Mouse (Mus musculus) bone marrow macrophage, adult 2 months (primary cell): ENCODE data around the gene Ifna15. TPM values are rescaled to one million over a fixed set of nuclear protein-coding genes. Genes with fewer than 3 reads are reported as not detected.

Experiments used
- H3K27ac ChIP-seq: 2 replicates; pipeline ENCODE4 v1.5.1; 2012; ENCODE audit warnings: low read depth, low read length; ENCODE audit not compliant: insufficient read depth
- H3K4me1 ChIP-seq: 2 replicates; pipeline ENCODE4 v1.6.1; 2012; ENCODE audit warnings: low read length; ENCODE audit not compliant: control insufficient read depth, insufficient read depth
- H3K4me3 ChIP-seq: 2 replicates; pipeline ENCODE4 v1.5.1; 2012; ENCODE audit warnings: mild to moderate bottlenecking, low read length, moderate library complexity; ENCODE audit not compliant: insufficient read depth
- CTCF ChIP-seq: IDR thresholded peaks from 2 replicates; pipeline ENCODE4 v1.5.1; 2012; ENCODE audit warnings: low read depth, mild to moderate bottlenecking, low read length, moderate library complexity
- POLR2A ChIP-seq: IDR thresholded peaks from 2 replicates; pipeline ENCODE4 v1.6.1; 2012; ENCODE audit warnings: mild to moderate bottlenecking, low read depth, low read length, borderline replicate concordance
- polyA plus RNA-seq: library from polyadenylated mRNA; stranded (reverse); fragments of >200 nt; gene quantifications from 2 replicates; pipeline ENCODE4 v1.2.4, GENCODE M21; 2012; ENCODE audit not compliant: missing spikeins, insufficient read depth, insufficient read length

Gene Ifna15
- polyA plus RNA-seq, 1 experiment, result not detected

DNA sequence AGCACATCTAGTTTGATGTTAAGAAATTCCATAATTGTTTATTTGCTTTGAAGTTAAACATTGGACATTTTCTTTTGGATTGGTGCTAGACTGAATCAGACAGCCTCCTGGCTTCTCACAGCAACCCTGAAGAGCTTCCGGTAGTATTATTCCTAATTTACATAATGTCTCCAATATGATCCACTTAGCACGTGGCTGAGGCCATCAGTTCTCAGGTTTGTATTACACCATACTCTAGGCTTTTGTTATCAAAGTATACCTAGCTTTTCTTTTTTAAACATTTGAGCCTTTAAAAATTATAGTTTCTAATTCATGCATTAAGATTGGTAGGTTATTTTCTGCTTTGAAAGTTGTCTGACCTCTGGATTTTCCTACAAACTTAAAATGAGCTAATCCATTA is 42.8 kb downstream of the Ifna15 start:
- TF ChIP-seq POLR2A (no peak), CTCF (no peak)
- Histone ChIP-seq H3K27ac (peak overlapping the region; percentile 54; the same call in 1 of the 2 replicates), H3K4me3 (peak overlapping the region; percentile 52), H3K4me1 (peaks cover 15% of the 10 kb centered on the region)

DNA sequence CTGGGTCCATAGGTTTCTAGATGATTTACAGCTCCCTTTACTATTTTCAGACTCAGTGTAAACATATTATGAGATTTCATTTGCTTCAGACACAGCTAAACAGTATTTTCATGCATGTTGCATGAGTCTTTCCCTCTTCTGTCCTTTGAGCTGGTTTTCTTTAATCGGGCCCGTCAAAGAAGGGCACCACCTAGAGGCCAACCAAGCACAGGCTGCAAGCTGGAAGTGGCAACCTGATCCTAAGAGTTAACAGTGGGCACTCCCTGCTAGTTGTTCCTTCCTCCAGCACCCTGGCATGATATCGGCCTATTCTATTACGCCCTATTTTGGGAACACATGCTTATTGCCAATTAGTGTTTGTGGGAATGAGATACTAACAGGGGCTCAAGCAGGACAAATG is 43.6 kb downstream of the Ifna15 start:
- peaks cover 15% of the 10 kb centered on the region for H3K4me1 ChIP-seq
- H3K27ac ChIP-seq, result no peak overlapping the region
- TF ChIP-seq POLR2A (no peak), CTCF (peak; percentile 80)
- no peak overlapping the region for H3K4me3 ChIP-seq

DNA sequence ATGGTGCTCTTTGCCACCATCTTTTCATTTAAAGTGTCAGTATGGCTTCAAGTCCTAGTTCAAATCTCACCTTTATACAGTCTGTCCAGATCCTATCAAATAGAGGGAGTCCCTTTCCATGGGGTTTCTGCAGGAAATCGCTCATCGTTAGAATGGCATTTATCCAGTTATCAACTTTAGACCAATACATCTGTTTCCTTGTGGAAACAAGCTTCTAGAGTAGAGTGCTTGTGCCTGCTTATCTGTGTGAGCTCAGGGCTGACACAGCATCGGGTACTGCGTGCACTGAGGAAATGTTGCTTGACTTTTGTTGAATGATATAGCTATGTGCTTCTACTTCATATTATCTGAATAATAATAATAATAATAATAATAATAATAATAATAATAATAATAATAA is 44.3 kb downstream of the Ifna15 start:
- TF ChIP-seq POLR2A, result no peak
- H3K4me1 ChIP-seq, result peaks cover 15% of the 10 kb centered on the region
- H3K4me3 ChIP-seq, result no peak overlapping the region
- H3K27ac ChIP-seq, result no peak overlapping the region

Other genes with a start within 250 kb of the Ifna15 start
- 121 and 136 TPM in 2 replicates for gene Hacd4, start 119.3 kb downstream of the Ifna15 start, polyA plus RNA-seq
- gene Ifnb1, start 35.5 kb downstream of the Ifna15 start, polyA plus RNA-seq, result not detected in 2 replicates
- not detected in 2 replicates for gene Ifna14, start 13.6 kb upstream of the Ifna15 start, polyA plus RNA-seq
- gene Ifna9, start 34.1 kb upstream of the Ifna15 start, polyA plus RNA-seq, result not detected in 2 replicates
- not detected in 2 replicates for gene Ifna12, start 45.1 kb upstream of the Ifna15 start, polyA plus RNA-seq
- gene C87499, start 76.2 kb upstream of the Ifna15 start, polyA plus RNA-seq, result not detected in 2 replicates
- not detected in 2 replicates for gene Ifna13, start 86.2 kb upstream of the Ifna15 start, polyA plus RNA-seq
- gene Ifna16, start 118.7 kb upstream of the Ifna15 start, polyA plus RNA-seq, result not detected in 2 replicates
- not detected in 2 replicates for gene Ifna2, start 125.7 kb upstream of the Ifna15 start, polyA plus RNA-seq
- not detected in 2 replicates for gene Ifnab, start 133.1 kb upstream of the Ifna15 start, polyA plus RNA-seq
- gene Gm26566, start 163.6 kb upstream of the Ifna15 start, polyA plus RNA-seq, result not detected in 2 replicates
- 60.5 and 64.8 TPM in 2 replicates for gene Klhl9, start 164.2 kb upstream of the Ifna15 start, polyA plus RNA-seq
- not detected in 2 replicates for gene Gm13271, start 196.6 kb upstream of the Ifna15 start, polyA plus RNA-seq
- gene Gm13283, start 201.9 kb upstream of the Ifna15 start, polyA plus RNA-seq, result not detected in 2 replicates
- gene Gm13290, start 215.6 kb upstream of the Ifna15 start, polyA plus RNA-seq, result not detected in 2 replicates
- not detected in 2 replicates for gene Gm13289, start 218.7 kb upstream of the Ifna15 start, polyA plus RNA-seq
- gene Gm13272, start 221.6 kb upstream of the Ifna15 start, polyA plus RNA-seq, result not detected in 2 replicates
- not detected in 2 replicates for gene Ifnz, start 223.9 kb upstream of the Ifna15 start, polyA plus RNA-seq
- not detected in 2 replicates for gene Gm13276, start 227.5 kb upstream of the Ifna15 start, polyA plus RNA-seq
- not detected in 2 replicates for gene Gm13277, start 230.4 kb upstream of the Ifna15 start, polyA plus RNA-seq
- not detected in 2 replicates for gene Gm13278, start 233.3 kb upstream of the Ifna15 start, polyA plus RNA-seq
- gene Gm13275, start 236.2 kb upstream of the Ifna15 start, polyA plus RNA-seq, result not detected in 2 replicates
- gene Gm13279, start 239.2 kb upstream of the Ifna15 start, polyA plus RNA-seq, result not detected in 2 replicates
- not detected in 2 replicates for gene Gm13285, start 241.4 kb upstream of the Ifna15 start, polyA plus RNA-seq
- not detected in 2 replicates for gene Gm13287, start 245.0 kb upstream of the Ifna15 start, polyA plus RNA-seq
- not detected in 2 replicates for gene Gm13288, start 247.3 kb upstream of the Ifna15 start, polyA plus RNA-seq